1 mouse cellular context compared by ENCODE assay signal in genomic region chr2:14191601-14192000, GRCm38 (mm10).
TF ChIP-seq lines count a peak whose summit lies in the region.

No protein-coding gene starts in this region.

TF ChIP-seq in MEL, 35 proteins besides CTCF, POLR2A, EP300 and RAD21 (continued from another document):
- TF ChIP-seq TCF12 (IDR thresholded peaks at IDR 0.05; ENCODE audit: low read depth, low read length) (no peak; the same call in 1 of the 2 replicates), MAX (IDR thresholded peaks at IDR 0.05; ENCODE audit: low read length) (no peak)
